Mouse (Mus musculus) liver, postnatal 0 days (tissue): ENCODE measurements around the gene Ggt1. TPM values are rescaled to one million over a fixed set of nuclear protein-coding genes. Genes with fewer than 3 reads are reported as not detected.
A peak's percentile ranks its signal among the peaks of the same experiment; 100 is the strongest.

ENCODE experiments used
- ATAC-seq: fragments of 200-750 bp; cut with Nextera tagmentation; 2 replicates; pipeline ENCODE4 v1.8.0; 2017; ENCODE audit warnings: mild to moderate bottlenecking, moderate library complexity
- DNase-seq: peaks from one replicate; pipeline ENCODE4 v3.0.0-alpha.2; 2016
- H3K27ac ChIP-seq: fragments of 300-500 bp; sonication (generic); 2 replicates; pipeline ENCODE4 v1.5.1; 2014; ENCODE audit warnings: antibody characterized with exemption, moderate library complexity, mild to moderate bottlenecking, low read depth
- H3K27me3 ChIP-seq: fragments of 300-500 bp; sonication (generic); 2 replicates; pipeline ENCODE4 v1.6.1; 2014; ENCODE audit warnings: low read length, control low read depth, mixed read lengths; ENCODE audit not compliant: insufficient read depth
- H3K36me3 ChIP-seq: fragments of 300-500 bp; sonication (generic); replicated peaks from 2 replicates; pipeline ENCODE4 v1.6.1; 2014; ENCODE audit warnings: mild to moderate bottlenecking, control low read depth, low read length, moderate library complexity, mixed read lengths; ENCODE audit not compliant: insufficient read depth
- H3K4me1 ChIP-seq: fragments of 300-500 bp; sonication (generic); 2 replicates; pipeline ENCODE4 v1.6.1; 2014; ENCODE audit warnings: antibody characterized with exemption, mild to moderate bottlenecking, control low read depth; ENCODE audit not compliant: insufficient read depth
- H3K4me2 ChIP-seq: fragments of 300-500 bp; sonication (generic); 2 replicates; pipeline ENCODE4 v1.6.1; 2014; ENCODE audit warnings: low read depth, mild to moderate bottlenecking, low read length, moderate library complexity, mixed read lengths
- H3K4me3 ChIP-seq: fragments of 300-500 bp; sonication (generic); 2 replicates; pipeline ENCODE4 v1.5.1; 2014; ENCODE audit warnings: low read depth, low read length
- H3K9ac ChIP-seq: fragments of 300-500 bp; sonication (generic); replicated peaks from 2 replicates; pipeline ENCODE4 v1.6.1; 2014; ENCODE audit warnings: mild to moderate bottlenecking, moderate library complexity
- H3K9me3 ChIP-seq: fragments of 300-500 bp; sonication (generic); 2 replicates; pipeline ENCODE4 v1.6.1; 2016; ENCODE audit warnings: mild to moderate bottlenecking, control low read depth, low read length, mixed read lengths
- CTCF ChIP-seq: sonication (generic); IDR thresholded peaks from 2 replicates; pipeline ENCODE4 v1.5.1; 2016; ENCODE audit warnings: antibody characterized with exemption, low read depth
- EP300 ChIP-seq: IDR thresholded peaks from 2 replicates; pipeline ENCODE4 v1.6.1; 2016; ENCODE audit warnings: antibody characterized with exemption, low read depth, mild to moderate bottlenecking
- WGBS: fragments of 180-500 bp; shearing (Covaris S2); extraction: QIAGEN DNeasy Blood & Tissue Kit; methylation state at CpG from one replicate; pipeline ENCODE4 v1.1.7; 2014; ENCODE audit not compliant: insufficient replicate concordance; 5-methylcytosine and 5-hydroxymethylcytosine counted together
- polyA plus RNA-seq: library from polyadenylated mRNA; unstranded; fragments of >200 nt; fragmentation: Nextera tagmentation; extraction: Ambion mirVana; gene quantifications from 2 replicates; pipeline ENCODE4 v1.2.1, GENCODE M21; 2015

The Ggt1 gene
- polyA plus RNA-seq, 1 experiment from 2014 or later, result 27.4 TPM

DNA sequence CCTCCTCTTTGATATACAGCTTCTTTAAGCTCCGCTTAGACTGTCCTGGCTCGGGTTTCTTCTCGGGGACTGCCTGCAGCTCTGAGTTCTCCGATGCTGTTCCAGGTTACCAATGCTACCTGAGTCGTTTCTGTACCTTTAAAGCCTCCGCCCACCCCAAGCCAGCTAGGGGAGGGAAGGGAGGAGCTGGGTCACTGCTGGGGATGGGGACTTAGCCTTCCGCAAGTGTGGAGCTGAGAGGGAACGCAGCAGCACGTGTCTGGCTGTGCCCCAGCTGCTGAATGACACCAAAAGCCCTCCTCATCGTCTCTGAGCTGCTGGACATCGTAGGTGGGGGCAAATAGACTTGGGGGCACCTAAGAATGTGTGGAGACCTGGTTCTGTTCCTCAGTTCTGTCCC lies 7.0 kb downstream of the Ggt1 start:
- Histone ChIP-seq H3K4me1 (peaks cover 24% of the 10 kb centered on the region), H3K9me3 (no peaks in the 10 kb centered on the region), H3K4me2 (peak overlapping the region; percentile 55), H3K27ac (peak overlapping the region; percentile 35), H3K36me3 (no peaks in the 10 kb centered on the region), H3K9ac (0 out of 2 replicates have a peak overlapping the region, but pooled peaks have one; percentile 16), H3K4me3 (peak overlapping the region; percentile 38), H3K27me3 (no peaks in the 10 kb centered on the region)
- DNase-seq (no peak), ATAC-seq (peak; percentile 54; the same call in 1 of the 2 replicates)
- 35% methylated on average over 11 of the region's 11 CpGs for WGBS
- TF ChIP-seq CTCF (no peak), EP300 (no peak)

DNA sequence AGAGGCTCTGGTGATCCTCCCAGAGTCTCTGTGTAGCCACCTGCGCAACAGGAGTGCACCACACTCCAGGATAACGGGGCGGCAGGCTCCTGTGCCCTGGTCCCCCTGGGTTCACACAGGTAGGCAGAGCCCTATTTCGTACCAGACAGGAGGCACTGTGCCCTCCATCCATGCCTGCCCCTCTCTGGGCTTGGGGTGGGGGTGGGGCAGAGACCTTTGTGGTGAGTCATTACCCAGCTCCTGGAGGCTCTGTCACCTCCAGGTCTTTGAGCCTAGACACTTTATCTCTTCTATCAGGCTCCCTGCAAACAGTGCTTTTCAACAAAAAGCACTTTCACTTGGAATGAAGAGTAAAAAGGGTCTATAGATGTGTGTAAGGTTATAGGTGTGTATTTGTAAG lies 7.4 kb downstream of the Ggt1 start:
- peak overlapping the region; percentile 38 for H3K4me3 ChIP-seq
- H3K9ac ChIP-seq, result 0 out of 2 replicates have a peak overlapping the region, but pooled peaks have one; percentile 16
- H3K4me2 ChIP-seq, result peak overlapping the region; percentile 55
- peaks cover 21% of the 10 kb centered on the region for H3K4me1 ChIP-seq
- DNase-seq, result peak; percentile 44
- no peaks in the 10 kb centered on the region for H3K36me3 ChIP-seq
- ATAC-seq, result peak; percentile 32; the same call in 1 of the 2 replicates
- TF ChIP-seq CTCF (no peak), EP300 (no peak)
- 48% methylated on average over 4 of the region's 4 CpGs for WGBS
- peak overlapping the region; percentile 35; the same call in 1 of the 2 replicates for H3K27ac ChIP-seq
- H3K27me3 ChIP-seq, result no peaks in the 10 kb centered on the region
- H3K9me3 ChIP-seq, result no peaks in the 10 kb centered on the region

DNA sequence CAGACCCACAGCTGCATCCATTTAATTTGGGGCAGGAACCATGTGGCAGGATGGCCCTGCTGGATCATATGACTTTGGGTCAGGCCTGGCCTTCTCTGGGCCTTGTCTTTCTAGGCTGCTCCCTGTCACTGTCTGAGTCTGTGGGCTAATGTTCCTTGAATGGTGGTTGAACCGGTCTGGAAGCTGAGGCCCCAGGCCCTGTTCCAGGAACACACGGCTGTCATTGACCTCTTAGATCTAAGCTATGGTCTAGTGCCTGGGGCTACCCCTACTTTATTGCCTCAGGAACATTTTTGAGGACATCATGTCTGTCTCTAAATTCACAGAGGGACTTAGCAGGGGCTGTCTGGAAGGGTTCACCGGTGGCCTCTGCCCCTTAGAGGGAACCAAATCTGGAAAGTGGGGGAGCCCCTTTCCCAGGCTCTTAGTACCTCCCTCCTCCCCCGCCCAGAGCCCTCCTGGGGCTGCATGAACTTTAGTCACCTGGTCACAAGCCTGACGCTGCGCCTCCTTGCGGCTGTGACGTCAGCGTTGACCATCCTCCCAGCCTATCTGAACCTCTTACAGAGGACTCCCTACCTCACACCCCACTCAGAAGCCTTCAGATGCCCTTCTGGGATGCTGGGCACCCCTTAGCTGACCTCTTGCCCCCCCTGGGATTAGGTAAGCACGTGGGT lies 9.7 kb downstream of the Ggt1 start:
- no peak for DNase-seq
- H3K9me3 ChIP-seq, result no peaks in the 10 kb centered on the region
- no peak overlapping the region for H3K4me2 ChIP-seq
- H3K4me1 ChIP-seq, result peaks cover 7% of the 10 kb centered on the region
- H3K27me3 ChIP-seq, result no peaks in the 10 kb centered on the region
- 39% methylated on average over 10 of the region's 10 CpGs for WGBS
- H3K4me3 ChIP-seq, result no peak overlapping the region
- no peaks in the 10 kb centered on the region for H3K36me3 ChIP-seq
- TF ChIP-seq EP300 (no peak), CTCF (no peak)
- no peak overlapping the region for H3K27ac ChIP-seq
- ATAC-seq, result no peak
- H3K9ac ChIP-seq, result no peak overlapping the region

DNA sequence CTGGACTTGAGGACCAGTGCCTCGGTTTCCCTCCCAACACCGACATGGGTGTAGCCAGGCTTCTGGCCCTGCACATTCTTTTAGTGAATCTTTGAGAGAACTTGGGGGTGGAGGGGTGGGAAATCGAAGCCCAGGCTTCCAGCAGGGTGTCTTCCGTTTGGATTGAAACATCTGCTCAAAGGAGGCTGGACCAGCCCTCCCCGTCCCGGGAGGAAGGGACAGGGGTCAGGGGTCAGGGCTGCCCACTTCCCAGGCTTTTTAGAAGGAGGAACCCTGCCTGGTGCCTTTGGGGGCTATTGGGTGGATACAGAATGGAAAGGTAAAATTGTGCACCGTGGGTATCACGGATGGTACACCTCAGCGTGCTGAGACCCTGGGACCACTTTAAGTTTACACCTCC lies 10.5 kb downstream of the Ggt1 start:
- Histone ChIP-seq H3K36me3 (no peaks in the 10 kb centered on the region), H3K27me3 (no peaks in the 10 kb centered on the region), H3K4me2 (no peak overlapping the region), H3K27ac (no peak overlapping the region), H3K9me3 (no peaks in the 10 kb centered on the region), H3K9ac (no peak overlapping the region), H3K4me3 (no peak overlapping the region), H3K4me1 (peaks cover 7% of the 10 kb centered on the region)
- DNase-seq, result no peak
- TF ChIP-seq EP300 (no peak), CTCF (no peak)
- WGBS, result 70% methylated on average over 9 of the region's 9 CpGs
- no peak for ATAC-seq

DNA sequence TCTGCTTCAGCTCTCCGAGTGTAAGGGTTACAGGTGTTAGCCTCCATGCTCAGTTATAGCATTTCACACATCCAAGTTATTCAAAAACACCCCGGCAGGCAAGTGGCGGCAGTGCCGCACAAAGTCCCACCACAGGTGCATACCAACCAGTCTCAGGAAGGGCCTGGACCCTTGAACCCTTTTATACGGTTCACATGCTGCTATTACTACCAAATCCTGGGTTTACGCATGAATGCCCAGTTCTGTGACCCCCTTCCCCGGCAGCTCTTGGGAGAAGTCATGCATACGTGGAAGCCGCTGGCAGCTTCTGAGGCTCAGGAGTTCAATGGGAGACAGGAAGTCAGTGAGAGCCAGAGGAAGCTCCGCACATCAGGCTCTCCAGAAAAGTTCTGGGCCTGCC lies 11.8 kb downstream of the Ggt1 start:
- no peak overlapping the region for H3K4me3 ChIP-seq
- peaks cover 4% of the 10 kb centered on the region for H3K4me1 ChIP-seq
- H3K27me3 ChIP-seq, result no peaks in the 10 kb centered on the region
- no peaks in the 10 kb centered on the region for H3K9me3 ChIP-seq
- no peaks in the 10 kb centered on the region for H3K36me3 ChIP-seq
- no peak for DNase-seq
- H3K9ac ChIP-seq, result no peak overlapping the region
- H3K27ac ChIP-seq, result no peak overlapping the region
- ATAC-seq, result no peak
- WGBS, result 75% methylated on average over 10 of the region's 10 CpGs
- no peak for TF ChIP-seq CTCF
- no peak for TF ChIP-seq EP300
- H3K4me2 ChIP-seq, result no peak overlapping the region

DNA sequence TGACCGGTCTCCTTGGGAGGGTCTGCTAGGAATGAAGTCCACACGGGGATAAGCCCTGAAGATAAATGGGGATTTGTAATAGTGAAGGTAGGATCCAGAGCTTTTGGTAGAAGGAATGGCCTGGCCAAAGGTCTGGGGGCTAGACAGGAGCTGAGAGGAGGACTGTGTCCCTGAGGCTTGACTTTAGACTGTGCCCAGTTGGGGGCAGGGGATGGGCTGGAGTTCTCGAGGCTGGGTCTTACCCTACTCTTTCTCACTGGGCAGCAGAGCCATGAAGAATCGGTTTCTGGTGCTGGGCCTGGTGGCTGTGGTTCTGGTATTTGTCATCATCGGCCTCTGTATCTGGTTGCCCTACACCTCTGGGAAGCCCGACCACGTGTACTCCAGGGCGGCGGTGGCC lies 12.6 kb downstream of the Ggt1 start:
- H3K4me1 ChIP-seq, result no peaks in the 10 kb centered on the region; the same call in 1 of the 2 replicates
- no peak overlapping the region for H3K4me3 ChIP-seq
- H3K9me3 ChIP-seq, result no peaks in the 10 kb centered on the region
- H3K27me3 ChIP-seq, result no peaks in the 10 kb centered on the region
- ATAC-seq (no peak), DNase-seq (no peak)
- no peak overlapping the region for H3K9ac ChIP-seq
- no peaks in the 10 kb centered on the region for H3K36me3 ChIP-seq
- TF ChIP-seq CTCF (no peak), EP300 (no peak)
- 78% methylated on average over 9 of the region's 9 CpGs for WGBS
- H3K4me2 ChIP-seq, result no peak overlapping the region
- H3K27ac ChIP-seq, result no peak overlapping the region
